Comparison of ENCODE assay signal across 8 mouse cellular contexts in genomic region chr5:75834766-75835555, GRCm38 (mm10).
A peak's percentile ranks its signal among the peaks of the same experiment; 100 is the strongest.
DNase-seq lines count a peak whose midpoint lies in the region; ATAC-seq and TF ChIP-seq lines count a peak whose summit lies in the region.

No protein-coding gene starts in this region.

- no peak overlapping the region; the same call in 1 of the 2 replicates for H3K27ac ChIP-seq in embryonic facial prominence, embryonic 11.5 days (replicated peaks; ENCODE audit: low read depth, low read length)
- 0 out of 2 replicates have a peak overlapping the region, but pooled peaks have one; percentile 40 for H3K27ac ChIP-seq in hindbrain, embryonic 12.5 days
- peak overlapping the region; percentile 55; the same call in 1 of the 2 replicates for H3K27ac ChIP-seq in limb, embryonic 14.5 days (replicated peaks; ENCODE audit: low read depth, low read length)
- peak overlapping the region; percentile 48; the same call in 1 of the 2 replicates for H3K27ac ChIP-seq in midbrain, postnatal 0 days (ENCODE audit: low read depth, low read length)

- H3K9me3 ChIP-seq in embryonic facial prominence, embryonic 11.5 days (replicated peaks; ENCODE audit: control insufficient read depth, low read length) = no peaks in the 10 kb centered on the region
- H3K9me3 ChIP-seq in hindbrain, embryonic 12.5 days (replicated peaks) = no peaks in the 10 kb centered on the region
- H3K9me3 ChIP-seq in limb, embryonic 14.5 days (ENCODE audit: control insufficient read depth, low read length) = no peaks in the 10 kb centered on the region
- no peaks in the 10 kb centered on the region for H3K9me3 ChIP-seq in midbrain, postnatal 0 days (ENCODE audit: low read length)

- peak; percentile 20 for DNase-seq in MN1 (ENCODE audit: low spot score)
- DNase-seq in embryonic facial prominence, embryonic 11.5 days (ENCODE audit: low spot score) = peak; percentile 19
- no peak for DNase-seq in limb, embryonic 14.5 days (ENCODE audit: low spot score)
- DNase-seq in midbrain, postnatal 0 days (ENCODE audit: low spot score) = no peak
- DNase-seq in urinary bladder, adult 2 months (ENCODE audit: low spot score) = no peak
- DNase-seq in layer of hippocampus, adult 11-12 months (ENCODE audit: low spot score) = no peak
- DNase-seq in right cerebral cortex, postnatal 10 days (ENCODE audit: low spot score in 2 of 2) = no peak

- H3K4me3 ChIP-seq in embryonic facial prominence, embryonic 11.5 days (ENCODE audit: low read depth, low read length) = no peak overlapping the region
- H3K4me3 ChIP-seq in hindbrain, embryonic 12.5 days = no peak overlapping the region
- H3K4me3 ChIP-seq in limb, embryonic 14.5 days (replicated peaks; ENCODE audit: low read length) = peak overlapping the region; percentile 10; the same call in 1 of the 2 replicates
- H3K4me3 ChIP-seq in midbrain, postnatal 0 days (ENCODE audit: low read depth, low read length) = no peak overlapping the region

- WGBS in embryonic facial prominence, embryonic 11.5 days = 46% methylated on average over 17 of the region's 17 CpGs
- WGBS in hindbrain, embryonic 12.5 days = 69% methylated on average over 17 of the region's 17 CpGs
- 40% methylated on average over 17 of the region's 17 CpGs for WGBS in limb, embryonic 14.5 days
- 54% methylated on average over 17 of the region's 17 CpGs for WGBS in midbrain, postnatal 0 days

- no peaks in the 10 kb centered on the region for H3K27me3 ChIP-seq in embryonic facial prominence, embryonic 11.5 days (ENCODE audit: control insufficient read depth, insufficient read depth, low read length)
- 0 out of 2 replicates have a peak, but pooled peaks cover 3% of the 10 kb centered on the region for H3K27me3 ChIP-seq in hindbrain, embryonic 12.5 days
- no peaks in the 10 kb centered on the region for H3K27me3 ChIP-seq in limb, embryonic 14.5 days (ENCODE audit: control insufficient read depth, insufficient read depth, low read length)
- H3K27me3 ChIP-seq in midbrain, postnatal 0 days (ENCODE audit: insufficient read depth, low read length) = no peaks in the 10 kb centered on the region

- H3K36me3 ChIP-seq in embryonic facial prominence, embryonic 11.5 days (replicated peaks; ENCODE audit: control insufficient read depth, insufficient read depth, low read depth, low read length) = no peaks in the 10 kb centered on the region
- no peaks in the 10 kb centered on the region for H3K36me3 ChIP-seq in hindbrain, embryonic 12.5 days
- no peaks in the 10 kb centered on the region for H3K36me3 ChIP-seq in limb, embryonic 14.5 days (ENCODE audit: control insufficient read depth, insufficient read depth, low read length)
- H3K36me3 ChIP-seq in midbrain, postnatal 0 days (ENCODE audit: insufficient read depth, low read length) = no peaks in the 10 kb centered on the region

- no peak for TF ChIP-seq POLR2A in limb, embryonic 14.5 days (IDR thresholded peaks at IDR 0.05; ENCODE audit: borderline replicate concordance, extremely low read depth, insufficient read depth, insufficient read length)

- TF ChIP-seq CTCF in midbrain, postnatal 0 days (IDR thresholded peaks at IDR 0.05) = no peak

- no peak for ATAC-seq in embryonic facial prominence, embryonic 11.5 days (replicated peaks; ENCODE audit: insufficient number of reproducible peaks, low FRiP score, low TSS enrichment, low read depth)
- no peak for ATAC-seq in hindbrain, embryonic 12.5 days (ENCODE audit: low FRiP score)
- ATAC-seq in limb, embryonic 14.5 days (ENCODE audit: low FRiP score, low read depth) = peak; percentile 19; the same call in 1 of the 2 replicates
- no peak for ATAC-seq in midbrain, postnatal 0 days (ENCODE audit: low FRiP score)

- H3K9ac ChIP-seq in embryonic facial prominence, embryonic 11.5 days (replicated peaks; ENCODE audit: low read length) = no peak overlapping the region
- H3K9ac ChIP-seq in hindbrain, embryonic 12.5 days = no peak overlapping the region
- H3K9ac ChIP-seq in limb, embryonic 14.5 days (ENCODE audit: low read depth, low read length, severe bottlenecking) = peak overlapping the region; percentile 6; the same call in 1 of the 2 replicates
- no peak overlapping the region for H3K9ac ChIP-seq in midbrain, postnatal 0 days (replicated peaks; ENCODE audit: low read length, poor library complexity, severe bottlenecking)

- no peaks in the 10 kb centered on the region for H3K4me1 ChIP-seq in embryonic facial prominence, embryonic 11.5 days (ENCODE audit: control insufficient read depth, insufficient read depth, low read length)
- peaks cover 6% of the 10 kb centered on the region; the same call in 1 of the 2 replicates for H3K4me1 ChIP-seq in hindbrain, embryonic 12.5 days
- H3K4me1 ChIP-seq in limb, embryonic 14.5 days (ENCODE audit: control insufficient read depth, insufficient read depth, low read length) = peaks cover 8% of the 10 kb centered on the region; the same call in 1 of the 2 replicates
- no peaks in the 10 kb centered on the region for H3K4me1 ChIP-seq in midbrain, postnatal 0 days (ENCODE audit: insufficient read depth, low read length)

- peak overlapping the region; percentile 3 for H3K4me2 ChIP-seq in embryonic facial prominence, embryonic 11.5 days (ENCODE audit: low read depth, low read length)
- H3K4me2 ChIP-seq in hindbrain, embryonic 12.5 days (replicated peaks) = peak overlapping the region; percentile 13; the same call in 1 of the 2 replicates
- peak overlapping the region; percentile 36 for H3K4me2 ChIP-seq in limb, embryonic 14.5 days (replicated peaks; ENCODE audit: low read depth, low read length, severe bottlenecking)
- H3K4me2 ChIP-seq in midbrain, postnatal 0 days (ENCODE audit: low read depth, low read length, poor library complexity, severe bottlenecking) = no peak overlapping the region; the same call in 1 of the 2 replicates

Comparison
In these comparisons a context has a peak if more than half of its experiments do, and no peak if none do; other contexts are left out.
1. DNase-seq: peak in MN1 (single experiment) and embryonic facial prominence, embryonic 11.5 days (single experiment); none in limb, embryonic 14.5 days (single experiment), midbrain, postnatal 0 days (single experiment), urinary bladder, adult 2 months (single experiment), layer of hippocampus, adult 11-12 months (single experiment) and right cerebral cortex, postnatal 10 days (0 of 2).